Mouse (Mus musculus) midbrain, embryonic 11.5 days (tissue): ENCODE results near the gene Atp8b3. TPM values are rescaled to one million over a fixed set of nuclear protein-coding genes. Genes with fewer than 3 reads are reported as not detected.

Experiments
- ATAC-seq: fragments of 200-750 bp; cut with Nextera tagmentation; 2 replicates; pipeline ENCODE4 v1.8.0; 2017; ENCODE audit warnings: moderate TSS enrichment, moderate library complexity; ENCODE audit not compliant: low FRiP score
- DNase-seq: peaks from one replicate; pipeline ENCODE4 v3.0.0; 2015; ENCODE audit warnings: low spot score; ENCODE audit errors: missing footprints
- H3K27ac ChIP-seq: fragments of 300-500 bp; sonication (generic); 2 replicates; pipeline ENCODE4 v1.5.1; 2014; ENCODE audit warnings: low read depth, low read length
- H3K27me3 ChIP-seq: fragments of 300-500 bp; sonication (generic); 2 replicates; pipeline ENCODE4 v1.6.1; 2014; ENCODE audit warnings: mild to moderate bottlenecking, low read length, moderate library complexity, mixed read lengths; ENCODE audit not compliant: control insufficient read depth, insufficient read depth
- H3K36me3 ChIP-seq: fragments of 300-500 bp; sonication (generic); 2 replicates; pipeline ENCODE4 v1.6.1; 2014; ENCODE audit warnings: mild to moderate bottlenecking, low read length, moderate library complexity, mixed read lengths; ENCODE audit not compliant: control insufficient read depth, insufficient read depth
- H3K4me1 ChIP-seq: fragments of 300-500 bp; sonication (generic); 2 replicates; pipeline ENCODE4 v1.6.1; 2014; ENCODE audit warnings: low read length; ENCODE audit not compliant: control insufficient read depth, insufficient read depth
- H3K4me2 ChIP-seq: fragments of 300-500 bp; sonication (generic); 2 replicates; pipeline ENCODE4 v1.6.1; 2014; ENCODE audit warnings: mild to moderate bottlenecking, moderate library complexity
- H3K4me3 ChIP-seq: fragments of 300-500 bp; sonication (generic); 2 replicates; pipeline ENCODE4 v1.5.1; 2014; ENCODE audit warnings: low read depth, low read length
- H3K9ac ChIP-seq: fragments of 300-500 bp; sonication (generic); 2 replicates; pipeline ENCODE4 v1.6.1; 2014; ENCODE audit warnings: low read length
- H3K9me3 ChIP-seq: fragments of 300-500 bp; sonication (generic); 2 replicates; pipeline ENCODE4 v1.6.1; 2016; ENCODE audit warnings: low read length; ENCODE audit not compliant: control insufficient read depth
- WGBS: fragments of 180-500 bp; shearing (Covaris S2); extraction: QIAGEN DNeasy Blood & Tissue Kit; methylation state at CpG from one replicate; pipeline ENCODE4 v1.1.7; 2014; 5-methylcytosine and 5-hydroxymethylcytosine counted together
- polyA plus RNA-seq: library from polyadenylated mRNA; unstranded; fragments of >200 nt; fragmentation: Nextera tagmentation; extraction: Ambion mirVana; gene quantifications from 2 replicates; pipeline ENCODE4 v1.2.1, GENCODE M21; 2014

The Atp8b3 gene
- polyA plus RNA-seq, result 0.81 and 1.2 TPM in 2 replicates

DNA sequence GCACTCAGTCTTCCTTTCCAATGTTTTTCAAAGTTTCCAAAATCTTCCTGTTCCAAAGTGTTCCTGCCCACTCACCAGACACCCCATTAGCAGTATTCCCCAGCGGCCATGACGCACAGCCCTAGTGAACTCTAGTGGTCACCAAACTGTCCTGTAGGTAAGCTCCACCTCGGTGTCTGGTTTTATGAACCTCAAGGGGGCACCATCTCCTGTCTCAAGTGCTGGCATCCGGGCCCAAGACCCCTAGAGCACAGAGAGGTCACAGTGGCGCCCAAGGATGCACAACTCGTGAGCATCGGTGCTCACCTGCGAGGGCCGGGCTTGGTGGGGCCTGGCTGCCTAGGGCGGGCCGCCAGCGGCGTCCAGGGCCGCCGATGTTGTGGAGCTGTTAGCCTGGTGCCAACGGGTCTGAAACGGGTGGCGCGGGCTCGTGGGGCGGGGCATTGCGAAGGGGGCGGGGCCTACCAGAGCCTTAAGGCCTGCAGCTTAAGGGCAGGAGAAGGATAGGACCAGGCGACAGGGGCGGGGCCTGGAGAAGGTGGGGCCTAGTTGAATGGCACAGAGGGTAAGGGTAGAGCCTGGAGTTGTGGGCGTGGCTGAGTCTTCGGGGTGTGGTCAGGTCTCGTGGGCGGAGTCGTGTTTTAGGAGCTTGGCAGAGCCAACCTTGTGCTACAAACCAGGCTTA lies at the start of gene Atp8b3:
TSS of gene Atp8b3 (minus strand) at position 415 of the 685 bp plus-strand sequence.
- Histone ChIP-seq H3K4me1 (peaks cover 4% of the 10 kb centered on the region; the same call in 1 of the 2 replicates), H3K4me3 (no peak within 1 kb of the TSS), H3K27ac (no peak within 1 kb of the TSS), H3K27me3 (peaks cover 13% of the 10 kb centered on the region; the same call in 1 of the 2 replicates), H3K9ac (no peak within 1 kb of the TSS), H3K36me3 (peaks cover 12% of the 10 kb centered on the region), H3K4me2 (peak within 1 kb of the TSS; percentile 30), H3K9me3 (no peaks in the 10 kb centered on the region)
- peak; percentile 78 for ATAC-seq
- 2% methylated on average over 30 of the region's 30 CpGs for WGBS
- peak; percentile 94 for DNase-seq

DNA sequence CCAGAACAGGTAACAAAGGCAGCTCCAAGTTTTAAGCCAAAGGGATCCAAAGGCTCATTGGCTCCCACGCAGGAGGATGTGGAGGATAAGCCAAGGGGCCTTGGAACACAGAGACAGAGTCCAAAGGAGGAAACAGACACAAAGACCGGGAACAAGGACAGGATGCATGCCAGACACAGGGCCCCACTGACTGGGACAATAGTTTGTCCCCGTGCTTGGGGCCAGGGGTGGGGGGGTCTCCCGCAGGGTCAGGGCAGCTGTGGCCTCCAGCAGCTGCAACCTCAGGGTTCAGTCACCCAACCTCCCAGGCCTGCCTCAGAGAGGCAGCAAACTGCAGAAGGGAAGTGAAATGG lies 48.4 kb upstream of the Atp8b3 start:
- no peak overlapping the region for H3K4me2 ChIP-seq
- peaks cover 17% of the 10 kb centered on the region for H3K4me1 ChIP-seq
- no peak overlapping the region for H3K4me3 ChIP-seq
- H3K27me3 ChIP-seq, result no peaks in the 10 kb centered on the region
- no peaks in the 10 kb centered on the region; the same call in none of the 2 replicates for H3K36me3 ChIP-seq
- 35% methylated on average over 4 of the region's 4 CpGs for WGBS
- peak overlapping the region; percentile 14; the same call in 1 of the 2 replicates for H3K9ac ChIP-seq
- DNase-seq (no peak), ATAC-seq (no peak)
- H3K9me3 ChIP-seq, result no peaks in the 10 kb centered on the region
- H3K27ac ChIP-seq, result peak overlapping the region; percentile 27; the same call in 1 of the 2 replicates

DNA sequence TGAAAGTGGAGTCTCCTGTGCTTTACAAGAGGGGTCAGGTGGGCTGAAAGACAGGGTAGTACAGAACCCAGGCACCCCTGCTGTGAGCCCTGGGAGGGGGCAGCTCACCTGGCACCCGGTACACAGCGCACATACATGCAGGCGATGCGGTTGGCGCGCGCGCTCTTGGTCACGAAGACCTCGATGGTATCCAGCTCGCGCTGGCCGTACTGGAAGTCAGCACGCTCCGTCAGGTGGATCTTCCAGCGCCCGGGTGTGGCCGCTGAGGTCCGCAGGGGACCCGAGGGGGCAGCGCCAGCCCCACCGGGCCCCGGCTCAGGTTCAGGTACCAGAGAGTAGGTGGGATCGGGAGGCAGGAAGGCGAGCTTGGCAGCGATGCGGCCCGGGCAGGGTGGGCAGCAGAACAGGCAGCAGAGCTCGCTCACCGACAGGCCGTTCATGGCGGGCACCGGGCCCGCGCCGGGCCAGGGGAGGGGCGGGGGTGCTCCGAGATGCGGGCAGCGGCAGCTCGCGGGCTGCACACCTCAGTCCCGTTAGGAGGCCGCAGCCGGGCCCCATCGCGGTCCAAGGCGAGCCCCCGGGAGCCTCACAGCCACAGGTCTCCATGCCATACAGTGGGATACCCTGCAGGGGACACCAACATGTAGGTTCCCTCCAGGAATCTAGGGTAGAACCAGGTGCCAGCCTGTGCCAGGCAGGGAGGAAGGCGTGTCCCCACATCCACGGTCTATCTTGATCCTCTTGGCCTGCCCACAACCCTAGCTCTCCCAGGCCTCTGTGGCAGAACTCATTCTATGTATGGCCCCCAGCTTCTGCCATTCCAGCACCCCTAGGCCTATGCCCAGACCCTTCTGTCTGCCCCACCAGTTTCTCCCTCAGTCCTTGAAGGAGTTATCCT lies 47.7 kb upstream of the Atp8b3 start:
- DNase-seq, result no peak

DNA sequence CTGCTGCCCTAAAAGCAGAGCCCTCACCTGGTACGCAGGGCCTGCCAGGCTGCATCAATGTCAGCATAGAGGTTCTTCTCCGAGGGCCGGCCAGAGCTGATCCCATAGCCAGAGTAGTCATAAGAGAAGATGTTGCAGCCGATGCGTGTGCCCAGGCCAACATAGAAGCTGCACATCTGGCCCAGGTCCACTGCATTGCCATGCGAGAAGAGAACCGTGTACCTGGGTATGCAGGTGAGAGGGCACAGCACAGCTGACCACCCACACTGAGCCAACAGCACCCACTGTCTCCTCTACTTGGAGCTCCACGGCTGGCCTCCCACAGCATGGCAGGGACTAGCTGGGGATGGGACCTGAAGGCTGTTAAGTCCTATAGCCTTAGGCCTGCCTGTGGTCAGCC lies 46.7 kb upstream of the Atp8b3 start:
- peak; percentile 8 for DNase-seq
- no peak overlapping the region for H3K9ac ChIP-seq
- no peaks in the 10 kb centered on the region; the same call in none of the 2 replicates for H3K36me3 ChIP-seq
- no peak for ATAC-seq
- H3K4me1 ChIP-seq, result peaks cover 17% of the 10 kb centered on the region
- H3K9me3 ChIP-seq, result no peaks in the 10 kb centered on the region
- 96% methylated on average over 8 of the region's 8 CpGs for WGBS
- H3K27ac ChIP-seq, result no peak overlapping the region
- no peak overlapping the region for H3K4me2 ChIP-seq
- H3K4me3 ChIP-seq, result no peak overlapping the region
- no peaks in the 10 kb centered on the region for H3K27me3 ChIP-seq

More for the DNA sequence above, 47.7 kb upstream of the Atp8b3 start:
- Histone ChIP-seq H3K4me3 (no peak overlapping the region), H3K9me3 (no peaks in the 10 kb centered on the region), H3K36me3 (no peaks in the 10 kb centered on the region; the same call in none of the 2 replicates), H3K27ac (no peak overlapping the region; the same call in 1 of the 2 replicates), H3K4me2 (no peak overlapping the region), H3K4me1 (peaks cover 17% of the 10 kb centered on the region), H3K9ac (peak overlapping the region; percentile 14; the same call in 1 of the 2 replicates), H3K27me3 (no peaks in the 10 kb centered on the region)
- ATAC-seq, result no peak
- 94% methylated on average over 46 of the region's 51 CpGs for WGBS

DNA sequence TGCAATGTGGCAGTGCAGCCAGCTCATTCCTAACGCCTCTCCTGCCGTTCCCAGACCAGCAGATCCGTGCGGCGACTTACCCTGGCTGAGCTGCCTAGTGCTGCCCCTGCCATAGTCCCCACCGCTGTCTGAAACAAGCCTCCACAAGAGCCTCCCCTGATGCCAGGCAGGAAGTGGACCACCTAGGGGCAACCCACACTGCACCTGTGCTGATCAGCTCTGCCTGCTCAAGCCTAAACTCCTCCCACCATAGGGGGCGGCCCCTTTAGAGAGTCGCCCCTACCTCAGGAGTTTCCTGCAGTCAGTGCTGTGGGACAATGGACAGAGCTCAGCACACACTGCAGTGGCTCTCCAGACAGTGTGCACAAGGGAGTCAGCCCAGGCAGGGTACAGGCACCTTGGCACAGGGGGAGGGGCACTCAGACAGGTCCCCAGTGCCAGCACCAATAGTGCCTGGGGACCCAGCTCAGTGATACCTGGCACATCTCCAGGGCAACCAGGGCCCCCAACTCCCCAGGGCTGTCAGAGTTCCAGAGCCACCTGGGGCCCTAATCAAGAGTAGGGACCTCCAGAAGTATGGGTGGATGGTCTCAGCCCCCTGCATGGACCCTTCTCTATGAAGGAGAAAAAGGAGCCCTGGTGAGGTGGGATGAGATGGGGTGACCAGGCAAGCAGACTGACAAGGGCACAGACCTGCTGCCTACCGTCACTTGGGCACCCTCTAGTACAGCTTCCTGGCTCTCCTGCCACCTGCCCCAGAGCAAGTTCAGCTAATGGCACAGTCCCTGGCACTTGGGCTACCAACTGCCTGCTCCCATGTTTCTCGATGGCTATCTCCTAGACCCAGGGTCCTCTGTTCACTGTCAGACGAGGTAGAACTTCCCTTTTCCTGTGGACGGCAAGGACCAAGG lies 46.0 kb upstream of the Atp8b3 start:
- DNase-seq (peak; percentile 80), ATAC-seq (no peak)
- Histone ChIP-seq H3K9me3 (no peaks in the 10 kb centered on the region), H3K27ac (no peak overlapping the region), H3K4me2 (no peak overlapping the region), H3K9ac (no peak overlapping the region), H3K27me3 (no peaks in the 10 kb centered on the region), H3K4me3 (no peak overlapping the region), H3K4me1 (peaks cover 17% of the 10 kb centered on the region), H3K36me3 (no peaks in the 10 kb centered on the region; the same call in none of the 2 replicates)
- 77% methylated on average over 12 of the region's 12 CpGs for WGBS

DNA sequence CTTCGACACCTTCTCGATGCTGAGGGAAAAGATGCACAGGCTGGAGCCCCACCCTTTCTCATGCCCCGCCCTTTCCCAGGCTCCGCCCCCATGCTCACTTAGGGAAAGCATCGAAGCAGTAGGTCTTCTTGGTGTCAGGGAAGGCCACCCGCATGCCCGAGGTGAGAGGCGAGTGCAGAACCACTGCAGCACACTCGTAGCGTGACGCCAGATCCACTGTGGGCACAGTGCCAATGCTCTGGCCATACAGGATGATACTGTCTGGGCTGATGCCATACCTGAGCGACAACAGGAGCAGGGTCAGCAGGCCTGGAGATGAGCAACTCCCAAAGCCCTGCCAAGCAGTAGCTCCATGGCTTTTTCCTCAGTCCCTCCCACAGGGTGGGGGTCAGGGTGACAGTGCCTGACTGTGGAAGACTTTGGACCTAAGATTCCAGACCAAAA lies 45.1 kb upstream of the Atp8b3 start:
- DNase-seq (no peak), ATAC-seq (no peak)
- Histone ChIP-seq H3K4me3 (no peak overlapping the region), H3K4me1 (peaks cover 12% of the 10 kb centered on the region), H3K27ac (no peak overlapping the region), H3K9ac (no peak overlapping the region), H3K4me2 (no peak overlapping the region), H3K9me3 (no peaks in the 10 kb centered on the region), H3K36me3 (no peaks in the 10 kb centered on the region; the same call in none of the 2 replicates), H3K27me3 (no peaks in the 10 kb centered on the region)
- 68% methylated on average over 12 of the region's 12 CpGs for WGBS

DNA sequence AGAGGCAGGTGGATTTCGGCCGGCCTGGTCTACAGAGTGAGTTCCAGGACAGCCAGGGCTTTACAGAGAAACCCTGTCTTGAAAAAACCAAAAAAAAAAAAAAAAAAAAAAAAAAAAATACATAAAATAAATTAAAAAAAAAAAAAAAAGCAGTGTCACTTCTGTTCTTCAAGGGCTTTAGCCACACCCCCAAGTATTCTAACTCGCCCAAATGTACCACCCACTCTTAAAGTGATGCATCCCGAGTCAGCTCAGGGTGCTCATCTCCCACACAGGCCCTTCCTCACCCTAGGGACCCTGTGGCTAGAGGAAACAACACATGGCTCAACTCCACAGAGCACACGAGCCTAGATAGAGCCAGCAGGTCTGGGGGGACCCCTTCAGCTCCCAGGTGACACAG lies 44.1 kb upstream of the Atp8b3 start:
- Histone ChIP-seq H3K4me3 (no peak overlapping the region), H3K9ac (no peak overlapping the region), H3K36me3 (no peaks in the 10 kb centered on the region; the same call in none of the 2 replicates), H3K27me3 (no peaks in the 10 kb centered on the region), H3K4me2 (no peak overlapping the region), H3K9me3 (no peaks in the 10 kb centered on the region), H3K27ac (no peak overlapping the region), H3K4me1 (peaks cover 10% of the 10 kb centered on the region)
- WGBS, result 88% methylated on average over 5 of the region's 5 CpGs
- ATAC-seq, result no peak
- DNase-seq, result no peak

DNA sequence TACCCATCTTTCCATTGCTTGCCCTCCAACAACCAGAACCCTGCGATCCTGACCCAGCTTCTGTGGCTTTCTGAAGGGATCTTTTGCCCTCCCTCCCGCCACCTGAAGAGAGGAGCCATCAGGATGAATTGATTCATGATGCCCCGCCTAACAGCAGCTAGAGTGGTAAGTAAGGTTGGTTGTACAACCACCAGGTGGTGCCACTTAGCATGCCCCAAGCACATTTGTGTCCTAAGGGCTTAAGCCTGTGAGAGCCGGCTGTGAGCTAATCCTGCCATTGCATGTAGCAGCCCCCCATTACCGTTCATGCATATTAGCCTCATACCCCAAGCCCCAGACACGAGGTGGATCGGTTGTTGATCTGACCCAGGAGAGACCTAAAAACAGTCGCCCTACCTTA lies 40.0 kb upstream of the Atp8b3 start:
- Histone ChIP-seq H3K4me3 (peak overlapping the region; percentile 3; the same call in 1 of the 2 replicates), H3K4me2 (peak overlapping the region; percentile 78; the same call in 1 of the 2 replicates), H3K27me3 (no peaks in the 10 kb centered on the region), H3K9me3 (no peaks in the 10 kb centered on the region), H3K27ac (no peak overlapping the region; the same call in 1 of the 2 replicates), H3K36me3 (no peaks in the 10 kb centered on the region; the same call in 1 of the 2 replicates), H3K9ac (no peak overlapping the region), H3K4me1 (peaks cover 22% of the 10 kb centered on the region)
- DNase-seq (peak; percentile 91), ATAC-seq (no peak)
- 6% methylated on average over 8 of the region's 8 CpGs for WGBS
